Mouse (Mus musculus): Measurements from ENCODE around the gene Morn5.
A peak's percentile ranks its signal among the peaks of the same experiment; 100 is the strongest.

Morn5 gene

GRCm38 (mm10) chr2:36048748-36049566, at the start of gene Morn5, which contains the start of gene Ndufa8:
Gene Morn5 (plus strand): TSS chr2:36049458.
Gene Ndufa8 (minus strand): TSS chr2:36049406.
- peak; percentile 98 for DNase-seq (ENCODE audit: low spot score)

GRCm38 (mm10) chr2:36000390-36000789, 48.9 kb upstream of the Morn5 start:
- DNase-seq (ENCODE audit: low spot score), result no peak

GRCm38 (mm10) chr2:36002188-36002587, 47.1 kb upstream of the Morn5 start:
- no peak for DNase-seq (ENCODE audit: low spot score)

GRCm38 (mm10) chr2:36008071-36008470, 41.2 kb upstream of the Morn5 start:
- peak; percentile 45 for DNase-seq (ENCODE audit: low spot score)

- DNase-seq (ENCODE audit: low spot score), result peak; percentile 37
These were observed 39.9 kb upstream of the Morn5 start for GRCm38 (mm10) chr2:36009386-36009785.

- DNase-seq (ENCODE audit: low spot score), result no peak
These were observed 38.7 kb upstream of the Morn5 start for GRCm38 (mm10) chr2:36010579-36010978.

GRCm38 (mm10) chr2:36011331-36011825, 37.9 kb upstream of the Morn5 start:
- peak; percentile 28 for DNase-seq (ENCODE audit: low spot score)

GRCm38 (mm10) chr2:36013010-36013409, 36.2 kb upstream of the Morn5 start:
- no peak for DNase-seq (ENCODE audit: low spot score)

GRCm38 (mm10) chr2:36021385-36022159, 27.7 kb upstream of the Morn5 start:
- peak; percentile 88 for DNase-seq (ENCODE audit: low spot score)

GRCm38 (mm10) chr2:36023291-36023690, 26.0 kb upstream of the Morn5 start:
- DNase-seq (ENCODE audit: low spot score), result no peak

- no peak for DNase-seq (ENCODE audit: low spot score)
These were observed 16.4 kb upstream of the Morn5 start for GRCm38 (mm10) chr2:36032884-36033283.

- no peak for DNase-seq (ENCODE audit: low spot score)
These were observed 15.3 kb upstream of the Morn5 start for GRCm38 (mm10) chr2:36033966-36034365.

GRCm38 (mm10) chr2:36034898-36035297, 14.4 kb upstream of the Morn5 start:
- no peak for DNase-seq (ENCODE audit: low spot score)

- DNase-seq (ENCODE audit: low spot score), result no peak
These were observed 13.7 kb upstream of the Morn5 start for GRCm38 (mm10) chr2:36035413-36036081.

- DNase-seq (ENCODE audit: low spot score), result no peak
These were observed 9.8 kb upstream of the Morn5 start for GRCm38 (mm10) chr2:36039297-36039985.

- DNase-seq (ENCODE audit: low spot score), result no peak
These were observed 8.4 kb upstream of the Morn5 start for GRCm38 (mm10) chr2:36040872-36041271.

- DNase-seq (ENCODE audit: low spot score), result no peak
These were observed 1.1 kb upstream of the Morn5 start for GRCm38 (mm10) chr2:36048164-36048563.

- no peak for DNase-seq (ENCODE audit: low spot score)
These were observed 303 bp downstream of the Morn5 start for GRCm38 (mm10) chr2:36049567-36049954.

GRCm38 (mm10) chr2:36053249-36053648, 4.0 kb downstream of the Morn5 start:
- peak; percentile 21 for DNase-seq (ENCODE audit: low spot score)

- no peak for DNase-seq (ENCODE audit: low spot score)
These were observed 7.0 kb downstream of the Morn5 start for GRCm38 (mm10) chr2:36056248-36056647.

GRCm38 (mm10) chr2:36061409-36061808, 12.2 kb downstream of the Morn5 start:
- no peak for DNase-seq (ENCODE audit: low spot score)

GRCm38 (mm10) chr2:36067132-36067531, 17.9 kb downstream of the Morn5 start:
- no peak for DNase-seq (ENCODE audit: low spot score)

Measured in layer of hippocampus, adult 11-12 months (tissue).